Mouse (Mus musculus): ENCODE results near the gene Olfr1023. TPM values are rescaled to one million over a fixed set of nuclear protein-coding genes. Genes with fewer than 3 reads are reported as not detected.

The Olfr1023 gene
- polyA plus RNA-seq (2014; fragmentation: Nextera tagmentation; extraction: Ambion mirVana): not detected in 2 replicates

GRCm38 (mm10) chr2:85885340-85885739, at the start of gene Olfr1023:
TSS of gene Olfr1023 (plus strand) at chr2:85885640.
- H3K27me3 ChIP-seq (ENCODE audit: control insufficient read depth, insufficient read depth, low read length): no peaks in the 10 kb centered on the region
- H3K4me2 ChIP-seq (ENCODE audit: low read length): no peak within 1 kb of the TSS
- ATAC-seq (ENCODE audit: insufficient number of reproducible peaks, insufficient read depth, low FRiP score, low read depth): no peak
- no peak within 1 kb of the TSS for H3K27ac ChIP-seq (replicated peaks in 1 of 2; ENCODE audit: control insufficient read depth in 1 of 2, insufficient read depth in 1 of 2, low read depth in 2 of 2, low read length in 2 of 2)
- H3K4me3 ChIP-seq (ENCODE audit: control insufficient read depth in 1 of 2, insufficient read depth in 1 of 2, low read depth in 1 of 2, low read length in 2 of 2): no peak within 1 kb of the TSS
- 69% methylated on average over 2 of the region's 2 CpGs for WGBS
- no peaks in the 10 kb centered on the region for H3K36me3 ChIP-seq (ENCODE audit: control insufficient read depth, insufficient read depth, low read length)
- no peaks in the 10 kb centered on the region for H3K4me1 ChIP-seq (ENCODE audit: control insufficient read depth in 2 of 2, insufficient read depth in 2 of 2, low read length in 2 of 2)
- H3K9me3 ChIP-seq (ENCODE audit: control insufficient read depth, low read length): no peaks in the 10 kb centered on the region
- no peak within 1 kb of the TSS for H3K9ac ChIP-seq (ENCODE audit: low read length)

- Histone ChIP-seq H3K9me3 (ENCODE audit: control insufficient read depth, low read length) (no peaks in the 10 kb centered on the region), H3K36me3 (ENCODE audit: control insufficient read depth, insufficient read depth, low read length) (no peaks in the 10 kb centered on the region), H3K27ac (replicated peaks in 1 of 2; ENCODE audit: control insufficient read depth in 1 of 2, insufficient read depth in 1 of 2, low read depth in 2 of 2, low read length in 2 of 2) (no peak within 1 kb of the TSS), H3K4me3 (ENCODE audit: control insufficient read depth in 1 of 2, insufficient read depth in 1 of 2, low read depth in 1 of 2, low read length in 2 of 2) (no peak within 1 kb of the TSS), H3K4me2 (ENCODE audit: low read length) (no peak within 1 kb of the TSS), H3K4me1 (ENCODE audit: control insufficient read depth in 2 of 2, insufficient read depth in 2 of 2, low read length in 2 of 2) (no peaks in the 10 kb centered on the region), H3K9ac (ENCODE audit: low read length) (no peak within 1 kb of the TSS), H3K27me3 (ENCODE audit: control insufficient read depth, insufficient read depth, low read length) (no peaks in the 10 kb centered on the region)
- ATAC-seq (ENCODE audit: insufficient number of reproducible peaks, insufficient read depth, low FRiP score, low read depth): no peak
These were observed 40.1 kb upstream of the Olfr1023 start, which contains the start of gene Olfr1019 for GRCm38 (mm10) chr2:85845383-85845782. TSS of gene Olfr1019 (minus strand) at chr2:85845483.

DNA sequence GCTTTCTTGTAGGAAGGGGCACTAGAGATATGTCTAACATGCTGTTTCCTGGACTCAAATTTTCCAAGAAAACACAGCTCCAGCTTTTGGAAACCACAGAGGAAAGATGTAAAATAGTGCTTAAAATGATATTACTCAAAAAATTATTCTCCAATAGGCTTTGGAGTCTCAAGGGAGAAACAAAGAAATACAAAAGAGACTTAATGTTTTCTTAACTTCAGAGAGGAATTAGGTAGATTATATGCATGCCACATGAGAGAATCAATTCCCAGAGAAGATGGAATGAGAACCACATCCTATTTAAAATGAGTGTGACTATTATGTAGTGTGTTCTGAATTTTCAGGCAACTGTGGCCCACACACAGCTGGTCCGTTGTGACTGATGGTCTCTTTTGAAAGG, 38.7 kb upstream of the Olfr1023 start, which contains the start of gene Olfr1020:
Olfr1020 (plus strand) TSS at position 301 of the 400 bp plus-strand sequence.
- Histone ChIP-seq H3K4me3 (ENCODE audit: control insufficient read depth in 1 of 2, insufficient read depth in 1 of 2, low read depth in 1 of 2, low read length in 2 of 2) (no peak within 1 kb of the TSS), H3K4me2 (ENCODE audit: low read length) (no peak within 1 kb of the TSS), H3K4me1 (ENCODE audit: control insufficient read depth in 2 of 2, insufficient read depth in 2 of 2, low read length in 2 of 2) (no peaks in the 10 kb centered on the region), H3K9me3 (ENCODE audit: control insufficient read depth, low read length) (no peaks in the 10 kb centered on the region), H3K36me3 (ENCODE audit: control insufficient read depth, insufficient read depth, low read length) (no peaks in the 10 kb centered on the region), H3K27me3 (ENCODE audit: control insufficient read depth, insufficient read depth, low read length) (no peaks in the 10 kb centered on the region), H3K9ac (ENCODE audit: low read length) (no peak within 1 kb of the TSS), H3K27ac (replicated peaks in 1 of 2; ENCODE audit: control insufficient read depth in 1 of 2, insufficient read depth in 1 of 2, low read depth in 2 of 2, low read length in 2 of 2) (no peak within 1 kb of the TSS)
- no peak for ATAC-seq (ENCODE audit: insufficient number of reproducible peaks, insufficient read depth, low FRiP score, low read depth)
- WGBS: 69% methylated on average over 1 of the region's 1 CpGs

GRCm38 (mm10) chr2:85868294-85868693, 17.1 kb upstream of the Olfr1023 start, which contains the start of gene Olfr1022:
TSS of gene Olfr1022 (plus strand) at chr2:85868594.
- Histone ChIP-seq H3K4me3 (ENCODE audit: control insufficient read depth in 1 of 2, insufficient read depth in 1 of 2, low read depth in 1 of 2, low read length in 2 of 2) (no peak within 1 kb of the TSS), H3K27me3 (ENCODE audit: control insufficient read depth, insufficient read depth, low read length) (no peaks in the 10 kb centered on the region), H3K27ac (replicated peaks in 1 of 2; ENCODE audit: control insufficient read depth in 1 of 2, insufficient read depth in 1 of 2, low read depth in 2 of 2, low read length in 2 of 2) (no peak within 1 kb of the TSS), H3K9ac (ENCODE audit: low read length) (no peak within 1 kb of the TSS), H3K4me1 (ENCODE audit: control insufficient read depth in 2 of 2, insufficient read depth in 2 of 2, low read length in 2 of 2) (no peaks in the 10 kb centered on the region), H3K9me3 (ENCODE audit: control insufficient read depth, low read length) (no peaks in the 10 kb centered on the region), H3K4me2 (ENCODE audit: low read length) (no peak within 1 kb of the TSS), H3K36me3 (ENCODE audit: control insufficient read depth, insufficient read depth, low read length) (no peaks in the 10 kb centered on the region)
- WGBS: 42% methylated on average over 2 of the region's 2 CpGs
- no peak for ATAC-seq (ENCODE audit: insufficient number of reproducible peaks, insufficient read depth, low FRiP score, low read depth)

DNA sequence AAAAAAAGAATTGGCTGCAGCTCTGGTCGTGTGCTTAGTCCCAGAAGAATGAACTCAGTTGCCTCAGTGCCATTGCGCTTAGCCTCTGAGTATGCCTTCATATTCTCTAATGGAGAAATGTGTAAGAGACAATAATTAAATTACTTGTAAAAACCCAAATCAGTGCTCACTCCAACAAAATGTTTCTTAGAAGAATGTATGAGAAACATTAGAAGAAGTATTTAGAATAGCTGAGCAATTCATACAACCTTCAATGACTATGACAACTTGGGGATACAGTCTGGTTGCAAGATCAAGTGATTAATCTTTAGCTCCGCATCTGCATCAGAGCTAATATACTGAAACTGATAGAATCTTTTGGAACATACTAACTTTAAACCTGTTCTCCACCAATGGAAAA, 19.5 kb downstream of the Olfr1023 start, which contains the start of gene Olfr1024:
Olfr1024 (minus strand) TSS at position 101 of the 400 bp plus-strand sequence.
- 73% methylated on average over 3 of the region's 3 CpGs for WGBS
- ATAC-seq (ENCODE audit: insufficient number of reproducible peaks, insufficient read depth, low FRiP score, low read depth): no peak
- no peaks in the 10 kb centered on the region for H3K4me1 ChIP-seq (ENCODE audit: control insufficient read depth in 2 of 2, insufficient read depth in 2 of 2, low read length in 2 of 2)
- H3K4me2 ChIP-seq (ENCODE audit: low read length): no peak within 1 kb of the TSS
- H3K4me3 ChIP-seq (ENCODE audit: control insufficient read depth in 1 of 2, insufficient read depth in 1 of 2, low read depth in 1 of 2, low read length in 2 of 2): no peak within 1 kb of the TSS
- no peak within 1 kb of the TSS for H3K27ac ChIP-seq (replicated peaks in 1 of 2; ENCODE audit: control insufficient read depth in 1 of 2, insufficient read depth in 1 of 2, low read depth in 2 of 2, low read length in 2 of 2)
- no peaks in the 10 kb centered on the region for H3K27me3 ChIP-seq (ENCODE audit: control insufficient read depth, insufficient read depth, low read length)
- H3K9ac ChIP-seq (ENCODE audit: low read length): no peak within 1 kb of the TSS
- peaks cover 2% of the 10 kb centered on the region for H3K9me3 ChIP-seq (ENCODE audit: control insufficient read depth, low read length)
- H3K36me3 ChIP-seq (ENCODE audit: control insufficient read depth, insufficient read depth, low read length): no peaks in the 10 kb centered on the region

GRCm38 (mm10) chr2:85913197-85913596, 27.8 kb downstream of the Olfr1023 start:
- Histone ChIP-seq H3K27ac (replicated peaks in 1 of 2; ENCODE audit: control insufficient read depth in 1 of 2, insufficient read depth in 1 of 2, low read depth in 2 of 2, low read length in 2 of 2) (no peak overlapping the region), H3K4me2 (ENCODE audit: low read length) (no peak overlapping the region), H3K4me3 (ENCODE audit: control insufficient read depth in 1 of 2, insufficient read depth in 1 of 2, low read depth in 1 of 2, low read length in 2 of 2) (no peak overlapping the region), H3K27me3 (ENCODE audit: control insufficient read depth, insufficient read depth, low read length) (no peaks in the 10 kb centered on the region), H3K4me1 (ENCODE audit: control insufficient read depth in 2 of 2, insufficient read depth in 2 of 2, low read length in 2 of 2) (no peaks in the 10 kb centered on the region), H3K36me3 (ENCODE audit: control insufficient read depth, insufficient read depth, low read length) (no peaks in the 10 kb centered on the region), H3K9ac (ENCODE audit: low read length) (no peak overlapping the region), H3K9me3 (ENCODE audit: control insufficient read depth, low read length) (no peaks in the 10 kb centered on the region)
- no peak for ATAC-seq (ENCODE audit: insufficient number of reproducible peaks, insufficient read depth, low FRiP score, low read depth)

GRCm38 (mm10) chr2:85914893-85915292, 29.5 kb downstream of the Olfr1023 start, which contains the start of gene Olfr1025-ps1:
TSS of gene Olfr1025-ps1 (plus strand) at chr2:85915193.
- no peak within 1 kb of the TSS for H3K4me2 ChIP-seq (ENCODE audit: low read length)
- 56% methylated on average over 1 of the region's 1 CpGs for WGBS
- no peaks in the 10 kb centered on the region for H3K36me3 ChIP-seq (ENCODE audit: control insufficient read depth, insufficient read depth, low read length)
- H3K9me3 ChIP-seq (ENCODE audit: control insufficient read depth, low read length): no peaks in the 10 kb centered on the region
- ATAC-seq (ENCODE audit: insufficient number of reproducible peaks, insufficient read depth, low FRiP score, low read depth): no peak
- no peaks in the 10 kb centered on the region for H3K27me3 ChIP-seq (ENCODE audit: control insufficient read depth, insufficient read depth, low read length)
- H3K4me3 ChIP-seq (ENCODE audit: control insufficient read depth in 1 of 2, insufficient read depth in 1 of 2, low read depth in 1 of 2, low read length in 2 of 2): no peak within 1 kb of the TSS
- no peak within 1 kb of the TSS for H3K27ac ChIP-seq (replicated peaks in 1 of 2; ENCODE audit: control insufficient read depth in 1 of 2, insufficient read depth in 1 of 2, low read depth in 2 of 2, low read length in 2 of 2)
- no peaks in the 10 kb centered on the region for H3K4me1 ChIP-seq (ENCODE audit: control insufficient read depth in 2 of 2, insufficient read depth in 2 of 2, low read length in 2 of 2)
- no peak within 1 kb of the TSS for H3K9ac ChIP-seq (ENCODE audit: low read length)

- no peak within 1 kb of the TSS for H3K4me3 ChIP-seq (ENCODE audit: control insufficient read depth in 1 of 2, insufficient read depth in 1 of 2, low read depth in 1 of 2, low read length in 2 of 2)
- H3K27ac ChIP-seq (replicated peaks in 1 of 2; ENCODE audit: control insufficient read depth in 1 of 2, insufficient read depth in 1 of 2, low read depth in 2 of 2, low read length in 2 of 2): no peak within 1 kb of the TSS
- no peak for ATAC-seq (ENCODE audit: insufficient number of reproducible peaks, insufficient read depth, low FRiP score, low read depth)
- WGBS: 70% methylated on average over 3 of the region's 3 CpGs
- no peaks in the 10 kb centered on the region for H3K36me3 ChIP-seq (ENCODE audit: control insufficient read depth, insufficient read depth, low read length)
- H3K4me1 ChIP-seq (ENCODE audit: control insufficient read depth in 2 of 2, insufficient read depth in 2 of 2, low read length in 2 of 2): no peaks in the 10 kb centered on the region
- no peak within 1 kb of the TSS for H3K9ac ChIP-seq (ENCODE audit: low read length)
- no peaks in the 10 kb centered on the region for H3K9me3 ChIP-seq (ENCODE audit: control insufficient read depth, low read length)
- no peak within 1 kb of the TSS for H3K4me2 ChIP-seq (ENCODE audit: low read length)
- H3K27me3 ChIP-seq (ENCODE audit: control insufficient read depth, insufficient read depth, low read length): no peaks in the 10 kb centered on the region
These were observed 35.8 kb downstream of the Olfr1023 start, which contains the start of gene Olfr1026 for GRCm38 (mm10) chr2:85921258-85921657. TSS of gene Olfr1026 (plus strand) at chr2:85921558.

Data from heart, embryonic 14.5 days (tissue).